Mouse (Mus musculus): ENCODE measurements around the gene She.

She gene

DNA sequence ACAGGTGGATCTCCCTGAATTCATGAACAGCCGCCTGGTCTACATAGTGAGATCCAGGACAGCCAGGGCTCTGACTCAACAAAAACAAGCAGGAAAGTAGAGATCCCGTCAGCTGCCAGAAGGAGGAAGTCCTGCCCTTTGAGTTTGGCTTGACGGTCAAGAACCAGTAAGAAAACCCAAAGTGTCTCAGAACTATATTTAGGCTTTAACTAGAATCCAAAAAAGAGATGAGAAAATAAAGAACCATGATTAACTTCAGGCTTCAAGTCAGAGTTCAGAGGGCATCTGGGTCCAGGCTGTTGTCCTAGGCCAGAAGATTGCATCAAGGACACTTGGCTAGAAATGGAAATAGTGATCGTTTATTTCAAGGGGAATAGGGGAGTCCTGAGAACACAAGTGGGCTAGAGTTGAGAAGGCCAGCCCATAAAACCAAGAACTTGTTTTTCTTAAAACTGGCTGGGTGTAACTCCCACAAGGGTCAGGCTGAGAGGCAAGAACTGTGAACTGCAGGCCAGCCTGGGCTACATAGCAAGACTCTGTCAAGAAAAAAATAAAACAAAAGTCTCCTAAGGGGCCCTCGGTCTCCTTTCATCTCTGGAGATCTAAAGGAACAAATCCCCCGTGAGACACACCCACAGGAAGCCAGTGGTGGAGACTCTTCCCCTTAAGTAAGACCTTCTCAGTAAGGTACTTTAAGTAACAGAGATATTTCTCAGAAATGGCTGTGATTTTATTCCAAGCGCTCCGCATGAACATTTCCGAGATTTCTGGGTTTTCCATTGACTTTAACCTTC lies 32.7 kb downstream of the She start:
- no peak for DNase-seq

- no peak for DNase-seq
Observed at GRCm38 (mm10) chr3:89865020-89865419, 33.9 kb downstream of the She start.

DNA sequence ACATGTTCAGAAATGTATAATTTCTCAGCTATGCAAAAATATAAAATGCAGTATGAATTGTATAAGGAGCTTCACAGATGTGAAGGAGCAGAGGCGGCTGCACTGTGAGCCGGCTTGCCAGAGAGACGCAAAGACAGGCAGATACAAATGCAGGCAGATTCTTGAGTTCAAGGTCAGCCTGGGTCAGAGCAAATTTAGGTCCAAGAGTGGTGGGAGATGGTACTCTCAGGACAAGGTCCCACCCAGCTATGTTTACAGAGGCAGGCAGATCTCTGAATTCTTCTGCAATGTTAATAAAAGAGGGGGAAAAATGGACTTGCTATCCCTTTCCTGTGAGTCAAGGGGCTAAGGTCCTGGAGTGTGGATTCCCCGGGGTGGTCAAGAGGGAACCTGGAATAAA lies 34.6 kb downstream of the She start:
- DNase-seq: no peak

GRCm38 (mm10) chr3:89867651-89868050 lies 36.5 kb downstream of the She start:
- no peak for DNase-seq

DNA sequence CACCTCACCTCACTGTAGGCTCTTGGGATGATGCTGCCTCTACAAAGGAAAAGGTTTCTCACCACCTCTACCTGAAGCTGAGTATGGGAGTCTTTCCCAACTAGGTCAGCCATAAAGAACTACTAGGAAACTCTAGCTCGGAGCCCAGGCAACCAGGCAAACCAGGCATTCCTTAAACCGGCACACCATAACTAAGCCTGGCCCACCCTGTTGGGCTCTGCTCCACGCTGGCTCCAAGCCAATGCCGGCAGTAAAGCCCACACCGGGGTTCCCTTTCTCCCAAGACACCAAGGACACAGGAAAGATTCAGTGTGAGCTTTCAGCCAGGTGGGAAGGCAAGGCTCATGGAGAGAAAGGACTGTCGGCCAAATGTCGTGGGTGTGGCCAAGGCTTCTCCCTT lies 37.2 kb downstream of the She start:
- DNase-seq: no peak

- DNase-seq: no peak
Observed at GRCm38 (mm10) chr3:89868956-89869355, 37.8 kb downstream of the She start.

DNA sequence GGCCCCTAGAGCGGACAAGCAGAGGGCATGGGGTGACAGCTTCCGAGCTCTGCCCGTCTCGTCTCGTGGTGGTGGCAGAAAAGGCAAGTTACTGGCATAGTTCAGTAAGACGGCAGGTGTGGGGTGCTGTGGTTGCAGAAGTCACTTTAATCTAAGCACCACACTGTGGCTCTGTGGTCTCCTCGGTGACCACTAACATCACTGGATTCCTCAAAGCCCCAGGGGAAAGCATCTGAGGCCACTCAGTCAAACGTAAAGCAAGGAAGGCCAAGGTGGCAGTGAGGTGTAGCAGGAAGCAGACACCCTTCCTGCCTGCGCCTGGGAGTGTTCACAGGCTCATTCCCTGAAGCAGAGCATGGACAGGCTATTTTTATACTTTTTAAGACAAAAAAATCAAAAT lies 38.4 kb downstream of the She start:
- DNase-seq: no peak

- no peak for DNase-seq
Observed at GRCm38 (mm10) chr3:89870472-89871271, 39.5 kb downstream of the She start.

DNA sequence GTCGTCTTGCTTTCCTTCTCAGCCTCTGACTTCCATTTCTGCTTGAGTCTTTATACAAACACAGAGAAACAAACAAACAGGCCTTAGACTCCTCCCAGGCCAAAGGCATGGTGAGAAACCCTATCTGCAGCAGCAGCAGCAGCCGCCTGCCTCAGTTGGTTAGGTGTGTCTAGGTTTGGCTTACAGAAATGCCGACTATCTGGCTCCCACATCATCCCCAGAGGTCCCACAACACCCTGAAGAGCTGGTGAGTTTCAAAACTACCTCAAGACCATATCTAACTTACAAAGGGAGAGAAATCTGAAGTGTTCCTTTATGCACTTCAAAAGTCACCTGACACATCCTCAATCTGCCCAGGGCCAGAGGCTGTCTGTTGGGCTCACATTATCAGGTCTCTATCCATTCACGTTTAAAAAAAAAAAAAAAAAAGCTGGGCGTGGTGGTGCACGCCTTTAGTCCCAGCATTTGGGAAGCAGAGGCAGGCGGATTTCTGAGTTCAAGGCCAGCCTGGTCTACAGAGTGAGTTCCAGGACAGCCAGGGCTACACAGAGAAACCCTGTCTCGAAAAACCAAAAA lies 40.3 kb downstream of the She start:
- no peak for DNase-seq

DNA sequence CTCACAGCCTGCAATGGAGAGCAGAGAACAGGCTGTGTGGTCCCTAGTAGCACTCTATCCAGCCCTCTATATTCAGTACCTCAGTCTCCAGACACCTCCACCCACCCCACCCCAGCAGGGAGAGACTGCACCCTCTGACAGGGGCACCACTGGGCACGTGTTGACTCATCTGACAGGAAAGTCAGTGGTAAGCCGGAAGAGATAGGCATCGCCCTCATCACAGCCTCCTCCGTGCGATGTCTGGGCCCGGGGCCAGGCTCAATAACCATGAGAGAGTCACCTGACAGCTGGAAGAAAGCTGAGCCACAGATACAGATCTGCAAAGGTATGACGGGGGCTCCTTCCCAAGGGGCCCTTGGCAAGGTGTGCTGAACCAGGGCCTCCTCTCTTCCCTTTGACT lies 41.0 kb downstream of the She start:
- no peak for DNase-seq

- DNase-seq: no peak
Observed at GRCm38 (mm10) chr3:89872684-89873083, 41.5 kb downstream of the She start.

- DNase-seq: no peak
Observed at GRCm38 (mm10) chr3:89874076-89874475, 42.9 kb downstream of the She start.

DNA sequence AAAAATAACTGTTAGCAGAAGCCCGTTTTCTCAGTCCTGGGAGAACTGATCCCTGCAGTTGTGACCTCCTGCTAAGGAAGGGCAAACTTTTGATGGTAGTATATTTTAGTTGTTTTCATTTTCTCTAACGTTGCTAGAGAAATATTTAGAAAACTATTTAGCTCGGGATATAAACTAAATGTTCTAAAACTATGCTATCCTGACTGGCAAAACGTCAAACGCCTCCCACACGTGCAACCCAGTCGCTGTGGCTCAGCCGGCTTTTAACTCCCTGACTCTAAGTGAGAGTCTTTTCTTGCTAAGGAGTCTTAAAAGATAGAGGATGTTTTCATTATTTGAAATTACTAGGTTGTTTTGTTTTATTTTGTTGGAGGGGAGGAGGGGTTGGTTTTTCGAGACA lies 43.9 kb downstream of the She start:
- DNase-seq: peak; percentile 33

DNA sequence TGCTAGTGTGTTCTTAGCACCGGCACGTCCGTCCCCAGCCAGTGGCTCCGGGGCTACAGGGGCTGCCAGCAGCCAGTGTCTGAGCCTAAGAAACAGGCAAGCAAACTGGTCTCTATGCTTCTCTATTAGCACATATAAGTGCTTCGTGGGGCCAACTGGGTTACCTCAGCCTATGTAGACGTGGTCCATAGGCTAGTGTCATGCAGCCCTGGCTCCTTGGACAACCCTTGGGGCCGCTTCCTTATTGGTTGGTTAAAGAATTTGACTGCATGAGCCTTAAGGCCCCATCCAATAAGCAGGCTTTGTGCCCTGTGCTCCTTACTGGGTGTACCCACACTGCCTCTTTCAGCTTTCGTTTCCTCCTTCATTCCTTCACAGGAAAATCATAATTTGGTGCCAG lies 44.6 kb downstream of the She start:
- no peak for DNase-seq

- no peak for DNase-seq
Observed at GRCm38 (mm10) chr3:89876469-89876868, 45.3 kb downstream of the She start.

DNA sequence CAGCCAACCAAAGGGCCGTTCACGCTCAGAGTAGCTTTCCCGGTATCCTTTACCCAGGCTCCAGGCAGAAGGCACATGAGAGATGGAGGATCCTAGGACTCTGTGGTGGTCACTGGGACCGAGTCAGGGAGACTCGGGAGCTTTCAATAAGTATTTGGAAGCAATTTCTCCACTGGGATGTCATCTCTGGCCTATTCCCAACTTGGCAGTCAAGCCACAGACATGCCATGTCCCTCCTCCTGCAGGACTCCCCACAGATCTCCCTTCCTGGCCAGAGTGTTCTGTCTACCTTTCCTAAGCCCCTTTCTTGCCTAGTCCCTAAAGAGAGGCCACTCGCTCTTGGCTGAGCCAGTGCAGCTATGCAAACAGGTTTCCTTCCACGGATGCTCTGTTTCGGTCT lies 46.0 kb downstream of the She start:
- DNase-seq: no peak

DNA sequence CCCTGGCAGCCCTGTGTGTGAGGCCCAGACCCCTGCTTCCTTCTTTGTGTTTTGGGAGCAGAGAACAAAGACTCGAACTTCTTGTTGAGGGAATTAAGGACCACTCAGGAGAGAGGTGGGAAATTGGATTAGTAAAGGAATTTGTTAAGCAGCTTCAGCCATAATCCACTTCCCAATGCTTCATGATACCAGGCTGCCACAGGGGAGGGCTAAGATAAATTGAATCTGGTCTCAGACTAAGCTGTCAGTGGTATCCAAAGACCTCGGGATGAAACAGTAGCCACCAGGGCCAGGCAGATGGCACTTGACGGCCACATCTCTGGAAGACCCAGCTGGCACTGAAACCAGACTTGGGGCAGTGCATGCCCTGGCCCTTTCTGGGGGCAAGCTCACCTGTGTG lies 47.3 kb downstream of the She start:
- no peak for DNase-seq

DNA sequence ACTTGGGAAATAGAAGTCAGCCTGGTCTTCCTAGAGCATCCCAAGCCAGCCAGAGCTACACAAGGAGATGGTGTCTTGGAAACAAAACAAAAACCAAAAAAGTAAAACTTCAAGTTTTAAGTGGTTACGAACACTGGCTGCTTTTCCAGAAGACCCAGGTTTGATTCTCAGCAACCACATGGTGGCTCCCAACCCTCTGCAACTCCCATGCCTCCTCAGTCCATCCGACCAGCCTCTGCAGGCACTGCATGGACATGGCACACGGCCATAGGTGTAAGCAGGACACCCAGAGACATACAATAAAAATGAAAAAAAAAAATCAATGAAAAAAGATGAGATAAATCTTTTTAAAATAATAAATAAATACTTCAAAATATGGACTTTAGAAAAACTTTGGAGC lies 48.2 kb downstream of the She start:
- DNase-seq: no peak

GRCm38 (mm10) chr3:89880036-89880851 lies 49.1 kb downstream of the She start:
- no peak for DNase-seq

DNA sequence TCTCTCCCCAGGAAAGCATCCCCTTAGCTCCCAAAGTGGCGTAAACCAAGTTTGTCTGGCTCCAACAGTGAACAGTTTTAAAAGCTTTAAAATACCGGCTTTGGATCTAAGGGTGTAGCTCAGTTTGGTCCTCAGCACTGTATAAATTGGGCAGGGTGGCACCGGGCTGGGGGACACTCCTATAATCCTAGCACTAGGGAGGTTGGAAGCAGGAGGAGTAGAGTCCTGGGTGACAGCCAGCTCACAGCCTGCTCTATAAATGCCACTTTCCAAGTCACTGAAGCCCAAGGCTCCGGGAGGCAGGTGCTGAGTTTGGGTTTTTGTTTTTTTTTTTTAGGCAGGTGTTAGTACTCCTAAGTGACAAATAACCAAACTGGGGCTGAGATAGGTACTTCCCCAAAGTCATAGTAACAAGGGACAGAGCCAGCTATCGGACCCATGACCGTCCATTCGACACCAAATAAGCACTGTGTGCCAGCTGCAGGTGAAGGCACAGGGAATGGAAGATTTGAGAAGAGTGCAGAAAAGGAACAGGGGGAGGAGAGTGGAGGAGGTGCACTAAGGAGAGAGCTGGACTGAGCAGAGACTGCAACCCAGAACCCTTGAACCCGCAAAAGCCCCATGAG lies 51.5 kb downstream of the She start:
- no peak for DNase-seq

GRCm38 (mm10) chr3:89883582-89884041 lies 52.4 kb downstream of the She start:
- DNase-seq: no peak

DNA sequence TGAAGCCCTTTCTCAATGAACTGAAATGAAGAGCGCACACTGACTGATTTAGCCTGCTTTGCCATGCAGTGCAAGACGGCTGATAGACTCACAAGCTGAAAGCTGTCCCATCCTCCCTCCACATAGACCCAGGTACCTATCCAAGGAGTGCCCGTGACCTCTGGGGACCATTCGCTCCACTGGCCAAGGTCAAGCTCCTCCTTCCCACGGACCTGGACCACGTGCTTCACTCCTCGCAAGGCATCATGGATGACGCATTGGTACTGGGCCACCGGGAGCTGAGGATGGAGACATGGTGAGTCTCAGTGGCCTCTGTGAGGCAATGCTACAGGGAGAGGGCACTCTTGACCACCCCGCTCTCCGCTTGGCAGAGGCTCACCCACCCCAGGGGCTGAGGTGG lies 54.6 kb downstream of the She start:
- DNase-seq: no peak

All from right cerebral cortex, adult 18-20 months (tissue).